In the genomic region with DNA sequence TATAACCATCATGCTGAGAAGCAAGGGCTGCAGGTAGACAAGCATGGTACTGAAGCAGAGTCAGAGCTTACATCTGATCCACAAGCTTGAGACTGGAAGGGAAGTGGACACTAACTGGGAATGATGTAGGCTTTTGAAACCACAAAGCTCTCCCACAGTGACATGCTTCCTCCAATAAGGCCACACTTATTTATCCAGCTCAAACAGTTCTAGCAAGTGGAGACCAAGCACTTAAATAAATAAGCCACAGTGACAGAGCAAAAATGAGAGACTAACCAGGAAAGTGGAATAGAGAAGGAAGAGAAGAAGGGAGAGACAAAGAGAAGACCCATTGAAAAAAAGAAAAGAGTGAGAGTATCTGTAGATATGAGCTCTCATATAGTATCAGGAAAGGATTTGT, we compare ENCODE assay signal across 15 mouse cellular contexts.
"Had no signal": no experiment of that assay in that cellular context is flagged by ENCODE, and none has a peak within 500 bp of the region (broad histone marks: within the 10 kb centered on the region; RNA-seq: fewer than 3 reads in every experiment).

No protein-coding gene starts in this region.

- H3K36me3 ChIP-seq: liver, embryonic 15.5 days; midbrain, embryonic 10.5 days; midbrain, embryonic 12.5 days; neural tube, embryonic 12.5 days; stomach, embryonic 15.5 days had no signal

- DNase-seq: lung, adult 18-20 months; lung, embryonic 14.5 days; lung, postnatal 10 days; lung, postnatal 4 days; midbrain, embryonic 14.5 days; right cerebral cortex, postnatal 14 days; thymus, adult 2 months; thymus, postnatal 25 days; thymus, postnatal 4 days had no signal

- H3K4me3 ChIP-seq: liver, embryonic 15.5 days; midbrain, embryonic 10.5 days; midbrain, embryonic 12.5 days; neural tube, embryonic 12.5 days; stomach, embryonic 15.5 days had no signal

- ATAC-seq: midbrain, embryonic 16.5 days had no signal

- H3K9me3 ChIP-seq: liver, embryonic 15.5 days; midbrain, embryonic 10.5 days; midbrain, embryonic 12.5 days; neural tube, embryonic 12.5 days; stomach, embryonic 15.5 days had no signal

- H3K4me1 ChIP-seq: liver, embryonic 15.5 days; midbrain, embryonic 10.5 days; midbrain, embryonic 12.5 days; neural tube, embryonic 12.5 days; stomach, embryonic 15.5 days had no signal

- H3K27me3 ChIP-seq: liver, embryonic 15.5 days; midbrain, embryonic 12.5 days; neural tube, embryonic 12.5 days; stomach, embryonic 15.5 days had no signal
